Mouse (Mus musculus): ENCODE data around the gene Slc51a. TPM values are rescaled to one million over a fixed set of nuclear protein-coding genes. Genes with fewer than 3 reads are reported as not detected.

The Slc51a gene
- total RNA-seq (2023): not detected in 2 replicates

DNA sequence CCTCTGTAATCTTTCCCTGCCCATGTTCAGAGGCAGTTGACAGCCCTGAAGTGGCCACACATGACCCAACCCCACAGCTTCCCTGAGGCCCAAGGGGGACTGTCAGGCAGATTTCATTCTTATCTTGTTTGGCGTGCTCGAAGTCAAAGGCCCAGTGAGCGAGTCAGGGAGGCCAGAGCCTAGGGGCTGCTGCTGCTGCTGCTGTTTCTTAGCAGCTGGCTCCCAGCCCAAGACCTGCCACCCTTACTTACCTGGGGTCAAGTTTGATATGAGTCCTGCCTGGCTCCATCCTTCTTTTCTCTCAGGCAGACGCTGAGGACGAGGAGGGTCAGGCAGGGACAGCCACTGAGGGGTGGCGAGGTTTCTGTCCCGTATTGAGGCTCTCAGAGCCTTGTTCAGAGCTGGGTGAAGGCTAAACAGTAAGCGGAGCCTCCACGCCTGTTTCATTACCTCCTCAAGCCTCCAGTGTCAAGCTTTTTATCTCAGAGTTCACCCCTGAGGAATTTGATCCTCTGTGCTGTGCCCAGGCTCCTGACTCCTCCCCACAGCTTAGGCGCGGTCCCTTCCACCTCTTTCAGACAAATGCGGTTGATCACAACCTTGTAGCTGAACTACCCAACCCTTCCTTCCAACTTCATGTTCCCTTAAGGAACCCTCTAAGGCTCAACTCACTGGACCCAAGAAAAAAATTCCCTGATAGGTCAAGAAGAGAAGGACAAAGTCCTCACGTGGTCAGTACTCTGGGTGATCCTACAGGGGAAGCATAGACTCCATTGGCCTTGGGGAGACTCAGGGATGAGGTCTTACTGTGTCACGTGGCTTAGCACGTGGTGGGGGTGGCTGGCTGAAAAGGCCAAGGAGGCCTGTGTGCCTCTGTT lies at the start of gene Slc51a:
Gene Slc51a (minus strand): TSS at position 646 of the 878 bp plus-strand sequence.

DNA sequence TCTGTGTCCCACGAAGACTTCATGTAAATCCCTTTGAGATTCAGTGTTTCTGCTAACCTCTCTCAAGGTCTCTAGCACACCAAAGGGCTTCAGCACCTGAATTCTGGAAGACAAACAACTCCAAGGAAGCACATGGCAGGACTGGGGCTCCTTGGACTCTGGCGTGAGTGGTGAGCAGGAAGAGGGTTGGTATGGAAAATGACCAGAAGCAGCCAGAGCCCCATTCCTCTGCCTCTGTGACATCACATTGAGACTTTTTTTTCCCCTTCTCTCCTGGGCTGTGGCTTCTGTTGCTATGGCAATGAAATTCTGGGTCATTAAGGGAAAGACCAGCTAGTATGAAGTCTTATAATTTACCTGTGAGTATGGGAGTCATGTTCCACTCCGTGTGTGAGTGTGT lies 8.3 kb upstream of the Slc51a start, which contains the start of gene Zdhhc19:
Gene Zdhhc19 (plus strand): TSS at position 301 of the 400 bp plus-strand sequence.

DNA sequence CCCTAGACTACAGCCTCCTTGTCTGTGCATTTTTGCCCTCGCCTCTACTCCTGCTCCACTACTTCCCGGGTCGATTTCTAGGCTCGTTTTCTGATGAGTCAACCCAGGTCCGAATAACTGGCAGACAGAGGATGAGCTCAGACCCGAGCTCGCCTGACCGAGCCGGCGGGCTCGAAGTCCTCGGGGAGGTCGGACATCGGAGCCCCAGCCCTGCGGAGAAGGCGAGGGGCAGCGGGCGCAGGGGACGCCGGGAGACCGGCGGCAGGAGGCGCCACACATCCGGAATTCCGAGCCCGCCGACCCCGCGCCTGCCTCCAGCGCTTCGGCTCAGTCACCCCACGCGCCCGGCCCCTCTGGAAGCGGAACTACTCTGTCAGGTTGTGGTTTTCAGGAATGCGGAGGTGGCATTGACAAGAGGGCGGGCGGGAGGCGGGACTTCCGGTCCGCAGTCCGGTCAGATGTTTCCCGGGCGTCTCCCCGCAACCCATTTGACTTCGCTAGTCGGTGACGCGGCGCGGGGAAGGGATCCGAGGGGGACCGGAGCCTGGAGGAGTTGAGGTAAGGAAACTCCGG lies 57.1 kb downstream of the Slc51a start, which contains the start of gene Pcyt1a:
Gene Pcyt1a (plus strand): TSS at position 448 of the 573 bp plus-strand sequence.

Other genes starting within 250 kb of the Slc51a start
- gene Fbxo45, start 240.7 kb downstream of the Slc51a start, total RNA-seq (2023): 6.2 and 7.2 TPM in 2 replicates
- gene Wdr53, start 240.7 kb downstream of the Slc51a start, total RNA-seq (2023): 7.9 and 8.3 TPM in 2 replicates
- 0.66 and 1.2 TPM in 2 replicates for gene Smco1, start 216.4 kb downstream of the Slc51a start, total RNA-seq (2023)
- gene Rnf168, start 210.4 kb downstream of the Slc51a start, total RNA-seq (2023): 15.1 and 26.6 TPM in 2 replicates
- gene Ubxn7, start 155.6 kb downstream of the Slc51a start, total RNA-seq (2023): 56.3 and 65.4 TPM in 2 replicates
- not detected in 2 replicates for gene Tm4sf19, start 87.4 kb downstream of the Slc51a start, total RNA-seq (2023)
- gene Tctex1d2, start 68.2 kb downstream of the Slc51a start, total RNA-seq (2023): 17.9 and 19.8 TPM in 2 replicates
- 122 and 151 TPM in 2 replicates for gene Pcyt1a, start 57.0 kb downstream of the Slc51a start, total RNA-seq (2023)
- gene Zdhhc19, start 8.4 kb upstream of the Slc51a start, total RNA-seq (2023): not detected in 2 replicates
- gene Tfrc, start 121.0 kb upstream of the Slc51a start, total RNA-seq (2023): 25.6 and 28.7 TPM in 2 replicates
- 22.0 and 34.0 TPM in 2 replicates for gene Tnk2, start 156.0 kb upstream of the Slc51a start, total RNA-seq (2023)
- not detected in 2 replicates for gene Muc4, start 248.0 kb upstream of the Slc51a start, total RNA-seq (2023)

All from neutrophil, adult 65 days (primary cell).